Mouse (Mus musculus): ENCODE results near the gene Acsf3.

- no peak for TF ChIP-seq CTCF (IDR thresholded peaks at IDR 0.05; ENCODE audit: extremely low read depth, insufficient read depth, low read length)
- TF ChIP-seq POLR2A (IDR thresholded peaks at IDR 0.05; ENCODE audit: extremely low read depth, insufficient read depth, low read length) = no peak
Observed at GRCm38 (mm10) chr8:122728630-122729029, 46.7 kb upstream of the Acsf3 start.

Measured in cortical plate, adult 2 months (tissue).